Mouse (Mus musculus) liver, postnatal 0 days (tissue): ENCODE data around the gene Fndc5. TPM values are rescaled to one million over a fixed set of nuclear protein-coding genes. Genes with fewer than 3 reads are reported as not detected.

Experiments
- ATAC-seq: fragments of 200-750 bp; cut with Nextera tagmentation; 2 replicates; pipeline ENCODE4 v1.8.0; 2017; ENCODE audit warnings: mild to moderate bottlenecking, moderate library complexity
- DNase-seq: peaks from one replicate; pipeline ENCODE4 v3.0.0-alpha.2; 2016
- H3K27ac ChIP-seq: fragments of 300-500 bp; sonication (generic); 2 replicates; pipeline ENCODE4 v1.5.1; 2014; ENCODE audit warnings: antibody characterized with exemption, moderate library complexity, mild to moderate bottlenecking, low read depth
- H3K27me3 ChIP-seq: fragments of 300-500 bp; sonication (generic); 2 replicates; pipeline ENCODE4 v1.6.1; 2014; ENCODE audit warnings: low read length, control low read depth, mixed read lengths; ENCODE audit not compliant: insufficient read depth
- H3K36me3 ChIP-seq: fragments of 300-500 bp; sonication (generic); replicated peaks from 2 replicates; pipeline ENCODE4 v1.6.1; 2014; ENCODE audit warnings: mild to moderate bottlenecking, control low read depth, low read length, moderate library complexity, mixed read lengths; ENCODE audit not compliant: insufficient read depth
- H3K4me1 ChIP-seq: fragments of 300-500 bp; sonication (generic); 2 replicates; pipeline ENCODE4 v1.6.1; 2014; ENCODE audit warnings: antibody characterized with exemption, mild to moderate bottlenecking, control low read depth; ENCODE audit not compliant: insufficient read depth
- H3K4me2 ChIP-seq: fragments of 300-500 bp; sonication (generic); 2 replicates; pipeline ENCODE4 v1.6.1; 2014; ENCODE audit warnings: low read depth, mild to moderate bottlenecking, low read length, moderate library complexity, mixed read lengths
- H3K4me3 ChIP-seq: fragments of 300-500 bp; sonication (generic); 2 replicates; pipeline ENCODE4 v1.5.1; 2014; ENCODE audit warnings: low read depth, low read length
- H3K9ac ChIP-seq: fragments of 300-500 bp; sonication (generic); replicated peaks from 2 replicates; pipeline ENCODE4 v1.6.1; 2014; ENCODE audit warnings: mild to moderate bottlenecking, moderate library complexity
- H3K9me3 ChIP-seq: fragments of 300-500 bp; sonication (generic); 2 replicates; pipeline ENCODE4 v1.6.1; 2016; ENCODE audit warnings: mild to moderate bottlenecking, control low read depth, low read length, mixed read lengths
- CTCF ChIP-seq: sonication (generic); IDR thresholded peaks from 2 replicates; pipeline ENCODE4 v1.5.1; 2016; ENCODE audit warnings: antibody characterized with exemption, low read depth
- EP300 ChIP-seq: IDR thresholded peaks from 2 replicates; pipeline ENCODE4 v1.6.1; 2016; ENCODE audit warnings: antibody characterized with exemption, low read depth, mild to moderate bottlenecking
- WGBS: fragments of 180-500 bp; shearing (Covaris S2); extraction: QIAGEN DNeasy Blood & Tissue Kit; methylation state at CpG from one replicate; pipeline ENCODE4 v1.1.7; 2014; ENCODE audit not compliant: insufficient replicate concordance; 5-methylcytosine and 5-hydroxymethylcytosine counted together
- polyA plus RNA-seq: library from polyadenylated mRNA; unstranded; fragments of >200 nt; fragmentation: Nextera tagmentation; extraction: Ambion mirVana; gene quantifications from 2 replicates; pipeline ENCODE4 v1.2.1, GENCODE M21; 2015

The Fndc5 gene
- polyA plus RNA-seq, 1 experiment from 2014 or later, result 0.32 TPM

DNA sequence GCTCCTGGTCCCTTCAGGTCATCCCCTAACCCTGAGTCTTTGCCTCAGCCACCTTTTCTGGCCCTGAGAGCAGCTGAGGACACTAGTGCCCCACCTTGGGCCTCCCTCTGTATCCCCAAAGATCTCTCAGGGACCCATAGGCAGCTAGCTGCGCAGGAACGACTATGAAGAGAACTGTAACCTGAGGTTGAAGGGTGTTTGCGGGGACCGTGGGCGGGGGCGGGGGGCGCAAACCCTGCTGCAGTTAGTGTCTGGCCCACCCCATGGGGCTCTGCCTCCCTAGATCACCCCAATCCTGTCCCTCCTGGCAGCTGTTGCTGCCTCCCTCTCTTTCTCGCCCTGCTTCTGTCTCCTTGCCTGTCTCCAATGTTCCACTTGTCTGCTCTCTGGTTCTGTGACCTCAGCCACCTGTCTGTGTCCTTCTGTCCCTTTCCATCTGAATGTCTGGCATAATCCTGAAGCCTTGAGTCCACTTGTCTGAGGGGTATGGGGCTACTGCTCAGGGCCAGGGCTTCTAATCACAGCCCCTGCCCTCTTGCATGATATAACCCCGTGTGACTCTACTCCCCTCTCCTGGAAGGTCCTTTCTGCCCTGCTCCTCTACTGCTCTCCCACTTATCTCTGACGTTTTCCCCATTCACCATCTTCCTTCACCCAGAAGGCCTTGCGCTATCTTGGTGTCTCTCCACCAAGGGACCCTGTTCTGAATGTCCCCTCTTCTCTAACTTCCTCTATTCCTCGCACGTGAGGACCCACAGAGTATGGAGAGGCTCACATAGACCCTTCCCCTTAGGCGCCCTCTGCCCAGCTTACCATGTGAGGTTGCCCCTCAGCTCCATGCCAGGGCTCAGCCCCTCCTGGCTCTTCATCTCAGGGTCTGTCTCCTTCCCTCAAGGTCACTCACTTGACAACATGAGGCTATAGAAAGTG is 858 bp downstream of the Fndc5 start:
- H3K27me3 ChIP-seq, result peaks cover 46% of the 10 kb centered on the region
- H3K9me3 ChIP-seq, result no peaks in the 10 kb centered on the region
- H3K27ac ChIP-seq, result no peak overlapping the region
- H3K4me2 ChIP-seq, result peak overlapping the region; percentile 77
- ATAC-seq (no peak), DNase-seq (no peak)
- TF ChIP-seq EP300 (no peak), CTCF (no peak)
- H3K36me3 ChIP-seq, result no peaks in the 10 kb centered on the region
- peak overlapping the region; percentile 53 for H3K4me3 ChIP-seq
- H3K9ac ChIP-seq, result no peak overlapping the region
- H3K4me1 ChIP-seq, result peaks cover 42% of the 10 kb centered on the region
- WGBS, result 48% methylated on average over 14 of the region's 14 CpGs

DNA sequence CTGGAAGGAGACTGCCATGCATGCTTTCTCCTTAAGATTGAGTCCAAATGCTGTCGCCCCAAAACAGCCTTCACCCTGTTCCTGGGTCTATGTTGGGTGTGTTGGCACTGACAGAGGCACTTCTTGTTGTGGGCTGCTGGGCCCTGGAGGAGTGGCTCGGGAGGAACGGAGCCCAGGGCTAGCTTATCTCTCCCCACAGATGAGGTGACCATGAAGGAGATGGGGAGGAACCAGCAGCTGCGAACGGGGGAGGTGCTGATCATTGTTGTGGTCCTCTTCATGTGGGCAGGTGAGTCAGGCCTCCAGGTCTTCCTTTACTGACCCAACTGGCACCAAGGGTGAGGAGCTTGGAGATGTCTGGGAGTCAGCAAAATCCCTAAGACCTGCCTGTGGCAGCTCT is 2.8 kb downstream of the Fndc5 start:
- H3K9ac ChIP-seq, result no peak overlapping the region

DNA sequence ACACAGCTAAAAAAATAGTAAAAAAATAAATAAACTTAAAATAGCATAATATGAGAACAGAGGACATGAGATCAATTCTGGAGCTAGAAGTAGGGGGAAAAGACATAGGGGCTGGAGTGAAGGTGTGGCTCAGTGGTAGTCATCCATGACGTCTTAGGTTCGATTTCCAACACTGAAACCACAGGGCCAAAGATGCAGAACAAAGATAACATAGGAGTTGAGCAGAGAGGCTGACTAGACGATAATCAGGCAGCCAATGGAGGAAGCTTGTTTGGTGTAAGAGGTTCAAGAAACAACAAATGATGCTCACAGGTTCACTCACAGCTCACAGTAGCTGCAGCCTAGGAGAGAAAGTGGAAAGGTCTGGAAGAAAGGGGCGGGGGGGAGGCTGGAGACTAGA is 4.0 kb downstream of the Fndc5 start:
- no peak for TF ChIP-seq CTCF
- peak; percentile 28; the same call in 1 of the 2 replicates for TF ChIP-seq EP300
- peak overlapping the region; percentile 29; the same call in 1 of the 2 replicates for H3K27ac ChIP-seq
- ATAC-seq, result peak; percentile 5; the same call in 1 of the 2 replicates
- DNase-seq, result no peak
- WGBS, result 47% methylated on average over 4 of the region's 4 CpGs
- no peaks in the 10 kb centered on the region for H3K36me3 ChIP-seq
- 0 out of 2 replicates have a peak overlapping the region, but pooled peaks have one; percentile 1 for H3K4me2 ChIP-seq
- H3K27me3 ChIP-seq, result peaks cover 33% of the 10 kb centered on the region
- H3K4me1 ChIP-seq, result peaks cover 40% of the 10 kb centered on the region
- no peak overlapping the region for H3K9ac ChIP-seq
- no peaks in the 10 kb centered on the region for H3K9me3 ChIP-seq
- no peak overlapping the region for H3K4me3 ChIP-seq

More for the DNA sequence above, 2.8 kb downstream of the Fndc5 start:
- Histone ChIP-seq H3K4me3 (no peak overlapping the region), H3K9me3 (no peaks in the 10 kb centered on the region), H3K27me3 (peaks cover 45% of the 10 kb centered on the region), H3K36me3 (no peaks in the 10 kb centered on the region), H3K27ac (peak overlapping the region; percentile 60), H3K4me1 (peaks cover 41% of the 10 kb centered on the region), H3K4me2 (peak overlapping the region; percentile 50)
- 42% methylated on average over 5 of the region's 5 CpGs for WGBS
- peak; percentile 67; the same call in 1 of the 2 replicates for TF ChIP-seq EP300
- TF ChIP-seq CTCF, result no peak
- DNase-seq (peak; percentile 67), ATAC-seq (peak; percentile 90)

DNA sequence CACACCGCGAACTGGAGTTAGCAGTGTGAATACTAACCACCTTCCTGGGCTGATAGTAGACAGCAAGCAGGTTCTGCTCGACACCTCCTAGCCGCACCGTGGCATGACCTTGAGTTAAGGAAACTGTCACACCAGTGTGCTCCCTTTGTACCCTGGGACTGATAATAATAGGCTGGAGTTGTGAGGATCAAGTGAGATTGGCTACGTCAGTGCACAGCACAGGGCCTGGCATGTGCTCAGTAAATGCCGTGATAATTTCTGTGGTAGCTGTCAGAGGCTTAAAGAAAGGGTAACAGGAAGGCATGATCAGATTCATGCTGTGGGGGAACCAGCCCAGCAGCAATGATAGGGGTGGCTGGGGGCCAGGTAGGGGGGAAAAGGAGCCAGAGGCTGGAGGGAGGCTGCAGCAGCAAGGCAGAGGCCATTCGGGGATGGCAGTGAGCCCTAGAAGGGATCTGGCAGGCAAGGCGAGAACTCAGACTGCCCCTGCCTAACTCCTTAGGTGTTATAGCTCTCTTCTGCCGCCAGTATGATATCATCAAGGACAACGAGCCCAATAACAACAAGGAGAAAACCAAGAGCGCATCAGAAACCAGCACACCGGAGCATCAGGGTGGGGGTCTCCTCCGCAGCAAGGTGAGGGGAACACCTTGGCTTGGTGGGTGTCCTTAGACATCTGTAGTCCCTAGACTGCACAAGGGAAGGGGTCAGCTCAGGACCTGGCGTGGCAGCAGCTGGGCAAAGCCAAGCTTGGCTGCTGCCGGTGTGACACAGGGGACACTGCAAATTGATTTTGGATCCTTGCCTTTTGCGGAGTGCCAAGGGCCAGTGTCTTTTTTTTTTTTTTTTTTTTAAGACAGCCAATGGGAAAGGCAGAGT is 5.0 kb downstream of the Fndc5 start:
- ATAC-seq (0 out of 2 replicates have a peak, but pooled peaks have one; percentile 18), DNase-seq (no peak)
- TF ChIP-seq CTCF, result no peak
- no peak for TF ChIP-seq EP300
- Histone ChIP-seq H3K4me3 (no peak overlapping the region), H3K4me2 (peak overlapping the region; percentile 1; the same call in 1 of the 2 replicates), H3K4me1 (peaks cover 35% of the 10 kb centered on the region), H3K9ac (no peak overlapping the region), H3K27ac (no peak overlapping the region), H3K27me3 (peaks cover 24% of the 10 kb centered on the region), H3K36me3 (no peaks in the 10 kb centered on the region), H3K9me3 (no peaks in the 10 kb centered on the region)
- 61% methylated on average over 17 of the region's 17 CpGs for WGBS

DNA sequence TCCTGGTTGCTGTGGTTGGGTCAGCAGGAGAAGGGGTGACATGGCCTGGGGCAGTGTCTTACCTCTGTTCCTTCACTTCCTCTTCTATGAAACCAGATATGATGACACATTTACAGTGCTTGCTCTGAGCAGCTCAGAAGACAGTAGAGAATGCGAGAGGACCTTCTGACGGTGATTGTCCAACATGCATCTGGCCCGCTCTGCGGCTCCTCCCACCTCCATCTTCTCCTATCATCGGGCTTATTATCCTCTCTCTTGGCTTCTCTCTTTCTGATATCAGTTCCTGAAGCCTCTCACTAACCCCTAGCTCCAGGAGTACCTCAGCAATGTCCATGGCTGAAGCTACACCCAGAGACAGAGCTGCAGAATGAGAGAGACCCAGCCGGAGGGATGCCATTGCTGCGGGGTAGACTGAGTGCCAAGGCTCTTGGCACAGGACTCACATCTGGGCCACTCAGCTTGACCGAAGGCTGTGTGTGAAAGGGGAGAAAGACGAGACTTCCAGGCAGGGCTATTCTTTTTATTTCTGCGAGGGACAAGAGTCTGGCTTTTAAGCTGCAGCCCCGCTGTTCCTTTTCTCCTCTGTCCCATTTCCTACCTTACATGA is 5.7 kb downstream of the Fndc5 start:
- DNase-seq (no peak), ATAC-seq (no peak)
- Histone ChIP-seq H3K4me3 (no peak overlapping the region), H3K36me3 (no peaks in the 10 kb centered on the region), H3K27ac (no peak overlapping the region), H3K4me2 (no peak overlapping the region), H3K27me3 (peaks cover 17% of the 10 kb centered on the region), H3K4me1 (peaks cover 30% of the 10 kb centered on the region), H3K9ac (no peak overlapping the region), H3K9me3 (no peaks in the 10 kb centered on the region)
- TF ChIP-seq CTCF (no peak), EP300 (no peak)
- WGBS, result 71% methylated on average over 11 of the region's 11 CpGs
